Mouse (Mus musculus) lung, embryonic 14.5 days (tissue): ENCODE results near the gene Gzmb. TPM values are rescaled to one million over a fixed set of nuclear protein-coding genes. Genes with fewer than 3 reads are reported as not detected.
A peak's percentile ranks its signal among the peaks of the same experiment; 100 is the strongest.
"Not testable (repeated sequence)": the region's sequence is repeated elsewhere in the genome, so short reads cannot be mapped to it uniquely, and the experiment has no call there.

Experiments used
- ATAC-seq: fragments of 200-750 bp; cut with Nextera tagmentation; 2 replicates; pipeline ENCODE4 v1.8.0; 2017; ENCODE audit warnings: mild to moderate bottlenecking, moderate TSS enrichment, moderate library complexity; ENCODE audit not compliant: insufficient read depth
- DNase-seq: peaks from one replicate; pipeline ENCODE4 v3.0.0-alpha.2; 2015
- H3K27ac ChIP-seq: fragments of 300-500 bp; sonication (generic); 2 replicates; pipeline ENCODE4 v1.5.1; 2014; ENCODE audit warnings: low read depth, mild to moderate bottlenecking, moderate library complexity
- H3K27me3 ChIP-seq: fragments of 300-500 bp; sonication (generic); 2 replicates; pipeline ENCODE4 v1.6.1; 2014; ENCODE audit warnings: low read length, control low read depth; ENCODE audit not compliant: insufficient read depth
- H3K36me3 ChIP-seq: fragments of 300-500 bp; sonication (generic); 2 replicates; pipeline ENCODE4 v1.6.1; 2014; ENCODE audit warnings: control low read depth; ENCODE audit not compliant: insufficient read depth
- H3K4me1 ChIP-seq: fragments of 300-500 bp; sonication (generic); 2 replicates; pipeline ENCODE4 v1.6.1; 2014; ENCODE audit warnings: antibody characterized with exemption, control low read depth; ENCODE audit not compliant: insufficient read depth
- H3K4me2 ChIP-seq: fragments of 300-500 bp; sonication (generic); 2 replicates; pipeline ENCODE4 v1.6.1; 2014; ENCODE audit warnings: mild to moderate bottlenecking
- H3K4me3 ChIP-seq: fragments of 300-500 bp; sonication (generic); 2 replicates; pipeline ENCODE4 v1.5.1; 2014; ENCODE audit warnings: low read depth, low read length
- H3K9ac ChIP-seq: fragments of 300-500 bp; sonication (generic); 2 replicates; pipeline ENCODE4 v1.6.1; 2014
- H3K9me3 ChIP-seq: fragments of 300-500 bp; sonication (generic); 2 replicates; pipeline ENCODE4 v1.6.1; 2016; ENCODE audit warnings: low read depth, low read length, control low read depth
- CTCF ChIP-seq: IDR thresholded peaks from 2 replicates; pipeline ENCODE4 v1.5.1; 2016; ENCODE audit warnings: antibody characterized with exemption, low read depth
- WGBS: fragments of 180-500 bp; shearing (Covaris S2); extraction: QIAGEN DNeasy Blood & Tissue Kit; methylation state at CpG from one replicate; pipeline ENCODE4 v1.1.7; 2014; 5-methylcytosine and 5-hydroxymethylcytosine counted together
- polyA plus RNA-seq: library from polyadenylated mRNA; unstranded; fragments of >200 nt; fragmentation: Nextera tagmentation; extraction: Ambion mirVana; gene quantifications from 2 replicates; pipeline ENCODE4 v1.2.1, GENCODE M21; 2014

Gene Gzmb
- polyA plus RNA-seq: 0.25 and 0.38 TPM in 2 replicates

DNA sequence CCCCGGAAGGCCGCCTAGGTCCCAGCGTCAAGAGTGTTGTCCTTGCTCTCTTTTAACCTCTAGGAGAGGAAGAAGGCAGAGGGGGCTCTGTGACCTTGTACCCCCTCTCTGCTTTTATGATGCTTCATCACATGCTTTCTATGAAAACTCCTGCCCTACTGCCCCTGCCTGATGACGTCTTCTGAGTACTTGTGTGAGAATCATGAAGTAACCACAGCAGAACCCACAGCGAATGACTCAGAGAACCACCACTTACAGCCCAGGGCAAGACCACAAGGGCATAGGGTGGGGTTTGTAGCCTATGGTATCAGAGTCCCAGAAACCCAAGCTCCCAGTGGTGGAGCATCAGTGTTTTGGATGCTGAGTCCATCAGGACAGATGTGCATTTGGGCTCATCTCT is at the start of gene Gzmb:
Gene Gzmb (minus strand): TSS at position 108 of the 400 bp plus-strand sequence.
- TF ChIP-seq CTCF: no peak
- 84% methylated on average over 5 of the region's 5 CpGs for WGBS

DNA sequence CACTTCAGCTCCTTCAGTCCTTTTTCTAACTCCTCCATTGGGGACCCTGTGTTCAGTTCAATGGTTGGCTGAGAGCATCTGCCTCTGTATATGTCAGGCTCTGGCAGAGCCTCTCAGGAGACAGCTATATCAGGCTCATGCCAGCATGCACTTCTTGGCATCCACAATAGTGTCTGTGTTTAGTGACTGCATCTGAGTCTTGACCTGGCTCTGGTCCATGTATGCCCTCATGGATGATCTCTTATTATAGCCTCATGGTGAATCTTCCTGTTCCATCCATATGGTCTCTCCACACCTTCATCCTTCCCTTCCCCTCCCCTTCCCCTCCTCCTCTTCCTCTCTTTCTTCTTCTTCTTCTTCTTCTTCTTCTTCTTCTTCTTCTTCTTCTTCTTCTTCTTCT is 49.7 kb upstream of the Gzmb start:
- ATAC-seq, H3K27me3 ChIP-seq, H3K4me2 ChIP-seq, H3K27ac ChIP-seq, H3K9me3 ChIP-seq, DNase-seq, H3K9ac ChIP-seq, H3K4me3 ChIP-seq, H3K4me1 ChIP-seq, H3K36me3 ChIP-seq: not testable (repeated sequence)

More for the DNA sequence above, at the start of gene Gzmb:
- no peaks in the 10 kb centered on the region for H3K9me3 ChIP-seq
- no peaks in the 10 kb centered on the region for H3K36me3 ChIP-seq
- H3K4me2 ChIP-seq: no peak within 1 kb of the TSS
- no peak within 1 kb of the TSS for H3K9ac ChIP-seq
- no peaks in the 10 kb centered on the region for H3K4me1 ChIP-seq
- no peaks in the 10 kb centered on the region for H3K27me3 ChIP-seq
- DNase-seq (no peak), ATAC-seq (no peak)
- H3K4me3 ChIP-seq: no peak within 1 kb of the TSS
- no peak within 1 kb of the TSS for H3K27ac ChIP-seq

GRCm38 (mm10) chr14:56310238-56310637 is 48.2 kb upstream of the Gzmb start:
- no peaks in the 10 kb centered on the region for H3K36me3 ChIP-seq
- H3K4me2 ChIP-seq: no peak overlapping the region
- no peaks in the 10 kb centered on the region for H3K4me1 ChIP-seq
- 72% methylated on average over 9 of the region's 9 CpGs for WGBS
- H3K27me3 ChIP-seq: no peaks in the 10 kb centered on the region
- no peak overlapping the region for H3K4me3 ChIP-seq
- H3K27ac ChIP-seq: no peak overlapping the region
- TF ChIP-seq CTCF: no peak
- H3K9me3 ChIP-seq: no peaks in the 10 kb centered on the region
- ATAC-seq (no peak), DNase-seq (no peak)
- H3K9ac ChIP-seq: no peak overlapping the region

DNA sequence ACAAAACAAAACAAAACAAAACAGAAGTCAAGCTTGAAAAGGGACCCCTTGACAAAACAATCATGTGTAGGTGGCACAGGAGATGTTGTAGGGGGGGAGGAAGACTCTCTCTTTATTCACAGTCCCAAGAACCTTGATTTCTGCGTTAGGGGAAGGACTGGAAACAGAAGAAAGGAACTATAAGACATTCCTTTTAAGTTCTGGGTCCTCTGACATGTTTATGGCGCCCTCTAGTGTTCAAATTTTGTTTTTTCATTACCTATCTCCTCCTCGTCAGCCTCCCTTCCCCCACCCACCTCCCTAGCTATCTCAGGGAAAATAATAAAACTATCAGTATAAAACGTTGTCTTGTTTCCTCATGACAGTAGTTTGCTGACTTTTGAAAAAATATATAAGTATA is 42.1 kb upstream of the Gzmb start:
- Histone ChIP-seq H3K27me3 (no peaks in the 10 kb centered on the region), H3K9me3 (no peaks in the 10 kb centered on the region), H3K9ac (no peak overlapping the region), H3K27ac (no peak overlapping the region), H3K36me3 (no peaks in the 10 kb centered on the region), H3K4me2 (no peak overlapping the region; the same call in 1 of the 2 replicates), H3K4me1 (no peaks in the 10 kb centered on the region), H3K4me3 (no peak overlapping the region)
- WGBS: 0% methylated on average over 4 of the region's 4 CpGs
- peak; percentile 54; the same call in 1 of the 2 replicates for ATAC-seq
- DNase-seq: peak; percentile 92
- TF ChIP-seq CTCF: peak; percentile 77

GRCm38 (mm10) chr14:56303506-56304025 is 41.5 kb upstream of the Gzmb start:
- peak overlapping the region; percentile 10; the same call in 1 of the 2 replicates for H3K4me2 ChIP-seq
- H3K36me3 ChIP-seq: no peaks in the 10 kb centered on the region
- no peak overlapping the region for H3K9ac ChIP-seq
- DNase-seq (peak; percentile 13), ATAC-seq (no peak)
- H3K4me1 ChIP-seq: no peaks in the 10 kb centered on the region
- no peak overlapping the region for H3K27ac ChIP-seq
- no peak for TF ChIP-seq CTCF
- 40% methylated on average over 10 of the region's 10 CpGs for WGBS
- H3K27me3 ChIP-seq: no peaks in the 10 kb centered on the region
- H3K9me3 ChIP-seq: no peaks in the 10 kb centered on the region
- no peak overlapping the region for H3K4me3 ChIP-seq

DNA sequence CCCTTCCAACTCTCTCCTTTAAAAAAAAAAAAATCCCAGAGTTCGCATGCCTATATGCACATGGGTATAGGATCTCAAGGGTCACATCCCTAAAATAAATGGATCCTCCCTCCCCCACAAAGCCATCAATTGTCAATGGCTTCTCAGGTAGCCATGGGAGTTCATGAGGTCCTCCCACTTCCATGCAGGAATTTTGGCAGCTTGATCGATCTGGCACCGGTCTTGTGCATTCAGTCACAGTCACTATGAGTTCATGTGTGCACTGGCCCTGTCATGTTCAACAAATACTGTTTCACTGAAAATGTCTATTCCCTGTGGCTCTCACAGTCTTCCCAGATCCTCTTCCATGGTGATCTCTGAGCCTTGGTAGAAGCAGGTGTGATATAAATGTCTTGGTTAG is 40.0 kb upstream of the Gzmb start:
- H3K9ac ChIP-seq: no peak overlapping the region
- H3K4me1 ChIP-seq: no peaks in the 10 kb centered on the region
- ATAC-seq (no peak), DNase-seq (no peak)
- no peak overlapping the region for H3K4me2 ChIP-seq
- no peaks in the 10 kb centered on the region for H3K9me3 ChIP-seq
- H3K4me3 ChIP-seq: no peak overlapping the region
- no peak for TF ChIP-seq CTCF
- no peak overlapping the region for H3K27ac ChIP-seq
- no peaks in the 10 kb centered on the region for H3K27me3 ChIP-seq
- 93% methylated on average over 3 of the region's 3 CpGs for WGBS
- H3K36me3 ChIP-seq: no peaks in the 10 kb centered on the region

DNA sequence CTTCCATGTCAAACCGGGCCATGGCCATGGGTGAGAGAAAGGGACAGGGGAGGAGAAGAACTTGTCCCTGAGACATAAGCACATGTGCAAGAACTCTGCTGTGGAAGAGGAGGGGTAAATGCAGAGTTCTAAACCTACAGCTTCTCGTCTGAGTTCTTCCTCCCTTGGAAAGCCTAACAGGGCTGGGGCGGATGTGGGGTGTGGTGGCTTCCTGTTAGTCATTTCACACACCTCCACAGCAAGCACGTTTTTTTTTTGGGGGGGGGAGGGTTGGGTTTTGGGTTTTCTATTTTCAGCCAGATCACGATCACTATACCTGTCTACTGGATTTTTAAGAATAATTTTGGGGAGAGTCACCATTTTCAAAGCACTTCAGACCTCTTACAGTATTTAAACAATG is 34.7 kb upstream of the Gzmb start:
- no peaks in the 10 kb centered on the region for H3K36me3 ChIP-seq
- 51% methylated on average over 5 of the region's 5 CpGs for WGBS
- no peak overlapping the region for H3K9ac ChIP-seq
- H3K27me3 ChIP-seq: no peaks in the 10 kb centered on the region
- DNase-seq (no peak), ATAC-seq (no peak)
- no peaks in the 10 kb centered on the region for H3K9me3 ChIP-seq
- no peak overlapping the region for H3K4me3 ChIP-seq
- TF ChIP-seq CTCF: no peak
- H3K27ac ChIP-seq: no peak overlapping the region
- H3K4me2 ChIP-seq: no peak overlapping the region
- no peaks in the 10 kb centered on the region for H3K4me1 ChIP-seq

DNA sequence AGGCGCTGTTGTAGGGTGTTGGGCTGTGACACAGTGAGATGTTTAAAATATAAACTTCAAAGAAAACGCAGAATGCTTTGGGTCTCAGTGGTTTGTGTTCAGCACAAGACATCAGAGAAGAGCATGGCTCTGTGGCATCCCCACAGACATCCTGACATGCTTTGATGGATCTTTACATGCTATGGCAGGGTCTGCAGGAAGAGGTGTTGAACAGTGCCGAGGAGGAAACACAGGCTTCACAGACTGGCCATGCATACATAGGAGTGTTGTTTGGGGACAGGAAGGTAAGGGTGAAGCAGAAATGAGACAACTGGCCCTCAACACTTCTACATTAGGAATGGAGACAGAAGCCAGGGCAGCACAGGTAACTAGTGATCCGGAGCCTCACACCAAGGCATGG is 34.0 kb upstream of the Gzmb start:
- H3K4me2 ChIP-seq: no peak overlapping the region
- TF ChIP-seq CTCF: no peak
- no peaks in the 10 kb centered on the region for H3K36me3 ChIP-seq
- no peak for ATAC-seq
- H3K27ac ChIP-seq: no peak overlapping the region
- H3K4me1 ChIP-seq: no peaks in the 10 kb centered on the region
- no peak overlapping the region for H3K4me3 ChIP-seq
- no peaks in the 10 kb centered on the region for H3K27me3 ChIP-seq
- 66% methylated on average over 4 of the region's 4 CpGs for WGBS
- DNase-seq: no peak
- H3K9ac ChIP-seq: no peak overlapping the region
- no peaks in the 10 kb centered on the region for H3K9me3 ChIP-seq
